Mouse (Mus musculus) forebrain, embryonic 14.5 days (tissue): ENCODE measurements around the gene Cd70. TPM values are rescaled to one million over a fixed set of nuclear protein-coding genes. Genes with fewer than 3 reads are reported as not detected.
A peak's percentile ranks its signal among the peaks of the same experiment; 100 is the strongest.

Source experiments
- ATAC-seq: fragments of 200-750 bp; cut with Nextera tagmentation; 2 replicates; pipeline ENCODE4 v1.8.0; 2017; ENCODE audit warnings: mild to moderate bottlenecking, moderate library complexity
- DNase-seq: peaks from one replicate; pipeline ENCODE4 v3.0.0-alpha.2; 2015; ENCODE audit warnings: low spot score
- H3K27ac ChIP-seq: fragments of 300-500 bp; sonication (generic); 2 replicates; pipeline ENCODE4 v1.5.1; 2014; ENCODE audit warnings: low read depth, mild to moderate bottlenecking, control low read depth, low read length, moderate library complexity
- H3K27me3 ChIP-seq: fragments of 300-500 bp; sonication (generic); replicated peaks from 2 replicates; pipeline ENCODE4 v1.6.1; 2014; ENCODE audit warnings: low read length, control low read depth, mixed read lengths; ENCODE audit not compliant: control insufficient read depth, insufficient read depth
- H3K36me3 ChIP-seq: fragments of 300-500 bp; sonication (generic); 2 replicates; pipeline ENCODE4 v1.6.1; 2014; ENCODE audit warnings: low read length, control low read depth; ENCODE audit not compliant: control insufficient read depth, insufficient read depth
- H3K4me1 ChIP-seq: fragments of 300-500 bp; sonication (generic); 2 replicates; pipeline ENCODE4 v1.6.1; 2014; ENCODE audit warnings: antibody characterized with exemption, low read length, control low read depth; ENCODE audit not compliant: control insufficient read depth, insufficient read depth
- H3K4me2 ChIP-seq: fragments of 300-500 bp; sonication (generic); 2 replicates; pipeline ENCODE4 v1.6.1; 2014; ENCODE audit warnings: mild to moderate bottlenecking, control low read depth, low read length
- H3K4me3 ChIP-seq: fragments of 300-500 bp; sonication (generic); 2 replicates; pipeline ENCODE4 v1.5.1; 2014; ENCODE audit warnings: low read depth, low read length, control low read depth
- H3K9ac ChIP-seq: fragments of 300-500 bp; sonication (generic); 2 replicates; pipeline ENCODE4 v1.6.1; 2014; ENCODE audit warnings: mild to moderate bottlenecking, low read length, control low read depth, moderate library complexity
- H3K9me3 ChIP-seq: fragments of 300-500 bp; sonication (generic); replicated peaks from 2 replicates; pipeline ENCODE4 v1.6.1; 2016; ENCODE audit warnings: low read length, control low read depth, mixed read lengths; ENCODE audit not compliant: control insufficient read depth
- WGBS: fragments of 180-500 bp; shearing (Covaris S2); extraction: QIAGEN DNeasy Blood & Tissue Kit; methylation state at CpG from one replicate; pipeline ENCODE4 v1.1.7; 2014; 5-methylcytosine and 5-hydroxymethylcytosine counted together
- polyA plus RNA-seq: library from polyadenylated mRNA; unstranded; fragments of >200 nt; fragmentation: Nextera tagmentation; extraction: Ambion mirVana; gene quantifications from 2 replicates; pipeline ENCODE4 v1.2.1, GENCODE M21; 2014

Gene Cd70
- polyA plus RNA-seq, 1 experiment from 2014 or later: 0.50 TPM

- no peak overlapping the region for H3K4me2 ChIP-seq
- H3K9me3 ChIP-seq: no peaks in the 10 kb centered on the region
- H3K9ac ChIP-seq: no peak overlapping the region
- ATAC-seq: no peak
- no peaks in the 10 kb centered on the region for H3K4me1 ChIP-seq
- no peak overlapping the region for H3K4me3 ChIP-seq
- 86% methylated on average over 11 of the region's 11 CpGs for WGBS
- no peak for DNase-seq
- H3K27ac ChIP-seq: no peak overlapping the region
- H3K27me3 ChIP-seq: no peaks in the 10 kb centered on the region
- H3K36me3 ChIP-seq: no peaks in the 10 kb centered on the region
Observed at GRCm38 (mm10) chr17:57123192-57124118, 26.1 kb downstream of the Cd70 start.

GRCm38 (mm10) chr17:57121856-57122255, 27.7 kb downstream of the Cd70 start:
- Histone ChIP-seq H3K9ac (no peak overlapping the region), H3K9me3 (no peaks in the 10 kb centered on the region), H3K4me1 (no peaks in the 10 kb centered on the region), H3K27ac (no peak overlapping the region), H3K36me3 (no peaks in the 10 kb centered on the region), H3K4me3 (no peak overlapping the region), H3K27me3 (no peaks in the 10 kb centered on the region), H3K4me2 (no peak overlapping the region)
- ATAC-seq: no peak
- WGBS: 86% methylated on average over 2 of the region's 2 CpGs
- DNase-seq: no peak

GRCm38 (mm10) chr17:57118524-57119349, 30.8 kb downstream of the Cd70 start:
- Histone ChIP-seq H3K27ac (no peak overlapping the region), H3K36me3 (no peaks in the 10 kb centered on the region), H3K9ac (no peak overlapping the region), H3K27me3 (no peaks in the 10 kb centered on the region), H3K9me3 (no peaks in the 10 kb centered on the region), H3K4me2 (no peak overlapping the region), H3K4me1 (no peaks in the 10 kb centered on the region), H3K4me3 (no peak overlapping the region)
- peak; percentile 38 for DNase-seq
- ATAC-seq: peak; percentile 81
- WGBS: 3% methylated on average over 11 of the region's 11 CpGs

- WGBS: 74% methylated on average over 2 of the region's 2 CpGs
- no peak for DNase-seq
- ATAC-seq: no peak
Observed at GRCm38 (mm10) chr17:57116801-57117200, 32.8 kb downstream of the Cd70 start.

GRCm38 (mm10) chr17:57112768-57113474, 36.7 kb downstream of the Cd70 start:
- 90% methylated on average over 10 of the region's 10 CpGs for whole genome bisulfite sequencing
- no peak overlapping the region for H3K4me3 ChIP-seq
- H3K27ac ChIP-seq: no peak overlapping the region

More at GRCm38 (mm10) chr17:57116801-57117200, 32.8 kb downstream of the Cd70 start:
- Histone ChIP-seq H3K4me3 (no peak overlapping the region), H3K4me1 (no peaks in the 10 kb centered on the region), H3K9me3 (no peaks in the 10 kb centered on the region), H3K27ac (no peak overlapping the region), H3K4me2 (no peak overlapping the region), H3K36me3 (no peaks in the 10 kb centered on the region), H3K27me3 (no peaks in the 10 kb centered on the region), H3K9ac (no peak overlapping the region)

GRCm38 (mm10) chr17:57110005-57110404, 39.6 kb downstream of the Cd70 start:
- Histone ChIP-seq H3K9ac (no peak overlapping the region), H3K4me3 (no peak overlapping the region), H3K9me3 (no peaks in the 10 kb centered on the region), H3K27ac (no peak overlapping the region), H3K27me3 (no peaks in the 10 kb centered on the region), H3K4me1 (peaks cover 6% of the 10 kb centered on the region), H3K36me3 (no peaks in the 10 kb centered on the region), H3K4me2 (no peak overlapping the region)
- DNase-seq (no peak), ATAC-seq (no peak)
- WGBS: 85% methylated on average over 1 of the region's 1 CpGs

More at GRCm38 (mm10) chr17:57112768-57113474, 36.7 kb downstream of the Cd70 start:
- Histone ChIP-seq H3K9ac (no peak overlapping the region), H3K9me3 (no peaks in the 10 kb centered on the region), H3K27me3 (no peaks in the 10 kb centered on the region), H3K36me3 (no peaks in the 10 kb centered on the region), H3K4me2 (no peak overlapping the region), H3K4me1 (no peaks in the 10 kb centered on the region)
- DNase-seq (no peak), ATAC-seq (no peak)

- no peak for DNase-seq
- 60% methylated on average over 5 of the region's 5 CpGs for WGBS
- no peak for ATAC-seq
Observed at GRCm38 (mm10) chr17:57108666-57109171, 40.9 kb downstream of the Cd70 start.

GRCm38 (mm10) chr17:57108040-57108665, 41.4 kb downstream of the Cd70 start:
- 82% methylated on average over 7 of the region's 7 CpGs for WGBS
- H3K9ac ChIP-seq: no peak overlapping the region
- H3K9me3 ChIP-seq: no peaks in the 10 kb centered on the region
- no peak overlapping the region for H3K4me3 ChIP-seq
- DNase-seq (no peak), ATAC-seq (no peak)
- no peak overlapping the region for H3K27ac ChIP-seq
- no peak overlapping the region for H3K4me2 ChIP-seq
- peaks cover 6% of the 10 kb centered on the region for H3K4me1 ChIP-seq
- H3K36me3 ChIP-seq: no peaks in the 10 kb centered on the region
- H3K27me3 ChIP-seq: no peaks in the 10 kb centered on the region

More at GRCm38 (mm10) chr17:57108666-57109171, 40.9 kb downstream of the Cd70 start:
- H3K9me3 ChIP-seq: no peaks in the 10 kb centered on the region
- H3K4me2 ChIP-seq: no peak overlapping the region
- no peaks in the 10 kb centered on the region for H3K36me3 ChIP-seq
- no peak overlapping the region for H3K9ac ChIP-seq
- H3K4me3 ChIP-seq: no peak overlapping the region
- no peak overlapping the region for H3K27ac ChIP-seq
- H3K27me3 ChIP-seq: no peaks in the 10 kb centered on the region
- peaks cover 6% of the 10 kb centered on the region for H3K4me1 ChIP-seq
